Mouse (Mus musculus) forebrain, embryonic 15.5 days (tissue): ENCODE results near the gene Stx5a. TPM values are rescaled to one million over a fixed set of nuclear protein-coding genes. Genes with fewer than 3 reads are reported as not detected.
A peak's percentile ranks its signal among the peaks of the same experiment; 100 is the strongest.

Experiments used
- ATAC-seq: fragments of 200-750 bp; cut with Nextera tagmentation; replicated peaks from 2 replicates; pipeline ENCODE4 v1.8.0; 2017; ENCODE audit warnings: mild to moderate bottlenecking, moderate TSS enrichment, moderate library complexity
- H3K27ac ChIP-seq: fragments of 300-500 bp; sonication (generic); replicated peaks from 2 replicates; pipeline ENCODE4 v1.5.1; 2015; ENCODE audit warnings: mild to moderate bottlenecking, inconsistent platforms
- H3K27me3 ChIP-seq: fragments of 300-500 bp; sonication (generic); 2 replicates; pipeline ENCODE4 v1.6.1; 2015; ENCODE audit warnings: inconsistent platforms
- H3K36me3 ChIP-seq: fragments of 300-500 bp; sonication (generic); 2 replicates; pipeline ENCODE4 v1.6.1; 2015; ENCODE audit warnings: mild to moderate bottlenecking, inconsistent platforms
- H3K4me1 ChIP-seq: fragments of 300-500 bp; sonication (generic); 2 replicates; pipeline ENCODE4 v1.6.1; 2015; ENCODE audit warnings: inconsistent platforms
- H3K4me2 ChIP-seq: fragments of 300-500 bp; sonication (generic); replicated peaks from 2 replicates; pipeline ENCODE4 v1.6.1; 2015; ENCODE audit warnings: mild to moderate bottlenecking, inconsistent platforms
- H3K4me3 ChIP-seq: fragments of 300-500 bp; sonication (generic); 2 replicates; pipeline ENCODE4 v1.5.1; 2015; ENCODE audit warnings: mild to moderate bottlenecking, inconsistent platforms
- H3K9ac ChIP-seq: fragments of 300-500 bp; sonication (generic); replicated peaks from 2 replicates; pipeline ENCODE4 v1.6.1; 2015; ENCODE audit warnings: mild to moderate bottlenecking, inconsistent platforms
- H3K9me3 ChIP-seq: fragments of 300-500 bp; sonication (generic); 2 replicates; pipeline ENCODE4 v1.6.1; 2016; ENCODE audit warnings: inconsistent platforms
- WGBS: fragments of 180-500 bp; shearing (Covaris S2); methylation state at CpG from one replicate; pipeline ENCODE4 v1.1.7; 2015; ENCODE audit warnings: mixed read lengths; 5-methylcytosine and 5-hydroxymethylcytosine counted together
- polyA plus RNA-seq: library from polyadenylated mRNA; unstranded; fragments of >200 nt; fragmentation: Nextera tagmentation; extraction: Ambion mirVana; gene quantifications from 2 replicates; pipeline ENCODE4 v1.2.1, GENCODE M21; 2015

Stx5a gene
- polyA plus RNA-seq, result 130 and 133 TPM in 2 replicates

DNA sequence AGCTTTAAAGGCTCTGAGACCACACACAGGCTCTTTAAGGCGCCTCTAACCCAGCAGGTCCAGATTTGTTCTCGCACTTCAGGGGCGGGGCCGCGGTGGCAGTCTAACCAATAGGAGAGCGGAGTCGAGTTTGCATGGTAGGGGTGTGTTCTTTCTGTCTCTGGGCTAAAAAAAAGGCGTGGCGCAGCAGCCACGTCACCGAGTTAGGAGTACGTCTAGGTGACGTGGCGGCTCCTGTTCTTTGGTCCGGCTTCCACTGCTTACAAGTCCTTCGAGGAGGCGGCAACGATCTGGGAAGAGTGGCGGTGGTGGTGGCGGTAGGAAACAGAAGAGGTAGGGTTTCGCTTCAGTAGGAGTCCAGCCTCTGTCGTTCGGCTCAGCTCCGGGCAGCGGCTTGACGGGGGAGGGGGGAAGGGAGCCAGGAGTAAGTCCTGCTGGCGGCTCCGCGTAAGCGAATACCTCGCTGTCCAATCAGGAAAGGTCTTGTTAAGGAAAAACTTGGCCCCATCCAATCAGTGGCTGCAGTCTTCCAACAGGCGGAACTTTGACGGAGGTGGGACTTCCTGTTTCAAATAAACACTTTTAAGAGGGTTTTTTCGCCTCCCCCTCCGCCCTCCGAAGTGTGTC is at the start of gene Stx5a:
Gene Stx5a (plus strand): TSS at position 171 of the 627 bp plus-strand sequence.
- H3K27ac ChIP-seq, result peak within 1 kb of the TSS; percentile 96
- H3K27me3 ChIP-seq, result no peaks in the 10 kb centered on the region
- no peaks in the 10 kb centered on the region for H3K9me3 ChIP-seq
- peaks cover 64% of the 10 kb centered on the region for H3K36me3 ChIP-seq
- peak within 1 kb of the TSS; percentile 85 for H3K9ac ChIP-seq
- under 1% methylated on average over 36 of the region's 36 CpGs for WGBS
- peak; percentile 98 for ATAC-seq
- peaks cover 36% of the 10 kb centered on the region for H3K4me1 ChIP-seq
- peak within 1 kb of the TSS; percentile 82 for H3K4me3 ChIP-seq
- peak within 1 kb of the TSS; percentile 98 for H3K4me2 ChIP-seq

DNA sequence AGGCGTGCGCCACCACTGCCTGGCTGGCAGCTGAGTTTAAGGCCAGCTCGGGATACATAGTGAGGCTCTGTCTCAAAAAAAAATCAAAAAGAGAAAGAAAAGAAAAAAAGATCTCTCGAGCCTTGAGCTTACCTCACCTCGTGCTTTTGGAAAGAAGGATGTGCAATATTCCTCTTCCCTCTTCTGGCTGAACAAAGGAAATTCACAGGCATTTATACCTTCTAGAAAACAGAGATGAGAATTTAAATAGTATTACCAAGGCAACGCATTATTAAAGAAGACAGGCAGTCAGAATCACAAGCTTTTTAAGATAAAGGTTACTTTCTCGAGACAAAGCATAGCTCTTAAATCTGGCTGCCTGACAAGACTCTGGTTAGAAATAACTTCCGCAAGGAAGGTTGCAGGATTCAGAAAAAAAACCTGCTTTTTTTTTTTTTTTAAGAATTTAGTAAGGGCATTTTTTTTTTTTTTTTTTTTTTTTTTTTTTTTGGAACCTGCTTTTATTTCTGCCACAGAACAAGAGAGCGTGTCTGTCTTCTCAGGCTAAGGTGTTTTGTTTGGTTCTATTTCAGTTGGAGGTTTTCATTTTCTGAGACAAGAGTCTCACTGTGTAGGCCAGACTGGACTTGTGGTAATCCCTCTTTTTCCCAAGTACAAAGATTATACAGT is 49.2 kb upstream of the Stx5a start:
- peak overlapping the region; percentile 75 for H3K27ac ChIP-seq
- no peak overlapping the region for H3K4me3 ChIP-seq
- H3K4me2 ChIP-seq, result no peak overlapping the region
- H3K4me1 ChIP-seq, result peaks cover 5% of the 10 kb centered on the region; the same call in 1 of the 2 replicates
- H3K9me3 ChIP-seq, result no peaks in the 10 kb centered on the region
- WGBS, result 37% methylated on average over 9 of the region's 9 CpGs
- no peak; the same call in 1 of the 2 replicates for ATAC-seq
- no peaks in the 10 kb centered on the region for H3K36me3 ChIP-seq
- H3K27me3 ChIP-seq, result no peaks in the 10 kb centered on the region
- no peak overlapping the region for H3K9ac ChIP-seq

DNA sequence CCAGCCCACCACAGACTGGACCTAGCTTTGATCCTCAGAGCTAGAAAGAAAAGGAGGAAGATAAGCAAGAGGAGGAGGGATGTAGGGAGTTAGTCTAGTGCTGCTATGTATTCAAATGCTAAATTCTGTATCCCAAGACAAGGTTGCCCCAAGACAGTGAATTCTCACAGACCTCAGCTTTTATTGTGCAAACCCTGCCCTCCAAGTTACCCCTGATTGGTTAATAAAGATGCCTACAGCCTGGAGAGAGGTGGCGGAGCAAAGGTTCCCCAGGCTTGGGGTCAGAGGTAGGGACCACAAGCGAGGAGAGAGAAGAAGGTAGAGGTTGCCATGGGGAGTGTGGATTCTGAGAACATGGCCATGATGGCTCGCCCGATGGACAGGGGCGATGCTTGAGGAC is 48.5 kb upstream of the Stx5a start:
- no peak overlapping the region for H3K4me3 ChIP-seq
- H3K27me3 ChIP-seq, result no peaks in the 10 kb centered on the region
- H3K9me3 ChIP-seq, result no peaks in the 10 kb centered on the region
- WGBS, result 78% methylated on average over 5 of the region's 5 CpGs
- peak overlapping the region; percentile 75 for H3K27ac ChIP-seq
- H3K36me3 ChIP-seq, result no peaks in the 10 kb centered on the region
- H3K4me2 ChIP-seq, result no peak overlapping the region
- ATAC-seq, result no peak
- H3K9ac ChIP-seq, result no peak overlapping the region
- peaks cover 5% of the 10 kb centered on the region; the same call in 1 of the 2 replicates for H3K4me1 ChIP-seq

DNA sequence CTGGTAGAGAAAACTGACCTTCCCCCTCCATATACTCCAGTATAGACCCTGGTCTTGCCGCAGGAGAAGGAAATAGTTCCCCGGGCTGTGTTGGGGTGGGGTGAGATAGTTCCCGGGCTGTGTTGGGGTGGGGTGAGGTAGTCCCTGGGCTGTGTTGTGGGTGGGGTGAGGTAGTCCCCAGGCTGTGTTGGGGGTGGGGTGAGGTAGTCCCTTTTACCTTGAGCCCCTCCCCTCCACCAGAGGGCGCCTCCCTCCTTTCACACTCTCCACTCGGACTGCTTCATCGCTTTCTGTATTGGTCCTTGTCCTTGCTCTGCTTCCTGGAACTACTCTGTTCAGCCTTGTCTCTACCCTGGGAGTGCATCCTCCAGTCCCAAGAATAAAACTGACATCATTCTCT is 45.9 kb upstream of the Stx5a start:
- no peaks in the 10 kb centered on the region for H3K36me3 ChIP-seq
- H3K27me3 ChIP-seq, result no peaks in the 10 kb centered on the region
- no peak overlapping the region for H3K9ac ChIP-seq
- no peaks in the 10 kb centered on the region for H3K9me3 ChIP-seq
- no peak overlapping the region for H3K4me2 ChIP-seq
- WGBS, result 52% methylated on average over 6 of the region's 6 CpGs
- ATAC-seq, result no peak
- H3K27ac ChIP-seq, result no peak overlapping the region
- no peak overlapping the region for H3K4me3 ChIP-seq
- H3K4me1 ChIP-seq, result peaks cover 5% of the 10 kb centered on the region; the same call in 1 of the 2 replicates

DNA sequence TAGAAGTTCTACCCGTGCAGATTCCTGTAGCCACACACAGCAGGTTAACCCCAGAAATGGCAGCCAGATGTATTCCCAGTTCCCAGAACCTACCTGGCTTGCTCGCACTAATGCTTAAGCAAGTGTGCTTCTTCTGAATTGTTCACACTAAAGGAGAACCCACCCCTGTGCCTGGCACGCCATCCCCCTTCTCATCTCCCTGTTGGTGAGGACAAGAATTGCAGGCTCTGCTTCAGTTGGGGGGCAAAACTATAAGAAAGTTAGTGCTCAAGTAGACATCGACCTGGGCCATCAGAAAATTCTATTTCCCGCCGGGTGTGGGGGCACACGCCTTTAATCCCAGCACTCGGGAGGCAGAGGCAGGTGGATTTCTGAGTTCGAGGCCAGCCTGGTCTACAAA is 41.6 kb upstream of the Stx5a start:
- Histone ChIP-seq H3K27me3 (no peaks in the 10 kb centered on the region), H3K4me2 (no peak overlapping the region), H3K9me3 (no peaks in the 10 kb centered on the region), H3K9ac (no peak overlapping the region), H3K27ac (no peak overlapping the region), H3K4me1 (no peaks in the 10 kb centered on the region), H3K36me3 (no peaks in the 10 kb centered on the region), H3K4me3 (no peak overlapping the region)
- WGBS, result 81% methylated on average over 9 of the region's 9 CpGs
- ATAC-seq, result no peak

DNA sequence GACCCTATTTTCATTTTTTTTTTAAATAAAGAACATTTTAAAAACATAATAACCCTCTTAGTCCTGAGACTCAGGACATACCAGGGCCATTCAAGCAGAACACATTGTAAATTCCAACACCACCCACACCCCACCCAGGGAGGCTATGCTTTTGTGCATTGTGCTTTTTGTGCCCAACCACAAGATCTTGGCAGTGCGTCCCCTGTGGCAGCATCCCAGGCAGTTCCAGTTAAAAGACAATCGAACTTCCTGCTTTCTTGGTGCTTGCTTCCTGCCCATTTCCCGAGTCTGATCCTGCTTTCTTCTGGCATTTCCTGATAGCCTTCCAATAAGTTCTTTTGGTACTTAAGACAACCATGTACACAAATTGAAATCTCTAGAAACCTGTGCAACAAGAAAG is 38.8 kb upstream of the Stx5a start:
- peaks cover 11% of the 10 kb centered on the region for H3K36me3 ChIP-seq
- H3K4me3 ChIP-seq, result no peak overlapping the region
- no peak for ATAC-seq
- no peak overlapping the region for H3K4me2 ChIP-seq
- no peaks in the 10 kb centered on the region for H3K27me3 ChIP-seq
- WGBS, result 62% methylated on average over 3 of the region's 3 CpGs
- H3K9me3 ChIP-seq, result no peaks in the 10 kb centered on the region
- H3K9ac ChIP-seq, result no peak overlapping the region
- no peak overlapping the region for H3K27ac ChIP-seq
- H3K4me1 ChIP-seq, result no peaks in the 10 kb centered on the region

DNA sequence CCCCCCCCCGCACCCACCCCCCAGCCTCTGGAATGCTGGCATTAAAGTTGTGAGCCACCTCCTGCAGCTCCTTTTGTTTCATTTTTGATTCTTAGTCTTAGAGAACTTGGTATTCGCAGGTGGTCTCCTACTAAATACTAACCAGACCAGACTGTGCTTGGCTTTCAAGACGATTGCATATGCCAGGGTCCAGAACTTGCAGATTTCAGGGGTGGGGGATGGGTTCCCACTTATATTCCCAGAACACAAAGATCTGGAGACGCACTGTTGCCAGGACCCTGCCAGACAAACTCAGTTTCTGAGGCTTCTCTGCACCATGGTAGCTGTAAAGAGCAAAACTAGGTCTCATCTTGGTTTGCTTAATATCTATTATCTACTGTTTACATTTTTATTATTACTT is 37.6 kb upstream of the Stx5a start:
- Histone ChIP-seq H3K4me2 (no peak overlapping the region), H3K27ac (no peak overlapping the region), H3K9ac (no peak overlapping the region), H3K36me3 (peaks cover 22% of the 10 kb centered on the region), H3K4me3 (no peak overlapping the region), H3K27me3 (no peaks in the 10 kb centered on the region), H3K4me1 (no peaks in the 10 kb centered on the region), H3K9me3 (no peaks in the 10 kb centered on the region)
- ATAC-seq, result no peak
- WGBS, result 41% methylated on average over 4 of the region's 4 CpGs

DNA sequence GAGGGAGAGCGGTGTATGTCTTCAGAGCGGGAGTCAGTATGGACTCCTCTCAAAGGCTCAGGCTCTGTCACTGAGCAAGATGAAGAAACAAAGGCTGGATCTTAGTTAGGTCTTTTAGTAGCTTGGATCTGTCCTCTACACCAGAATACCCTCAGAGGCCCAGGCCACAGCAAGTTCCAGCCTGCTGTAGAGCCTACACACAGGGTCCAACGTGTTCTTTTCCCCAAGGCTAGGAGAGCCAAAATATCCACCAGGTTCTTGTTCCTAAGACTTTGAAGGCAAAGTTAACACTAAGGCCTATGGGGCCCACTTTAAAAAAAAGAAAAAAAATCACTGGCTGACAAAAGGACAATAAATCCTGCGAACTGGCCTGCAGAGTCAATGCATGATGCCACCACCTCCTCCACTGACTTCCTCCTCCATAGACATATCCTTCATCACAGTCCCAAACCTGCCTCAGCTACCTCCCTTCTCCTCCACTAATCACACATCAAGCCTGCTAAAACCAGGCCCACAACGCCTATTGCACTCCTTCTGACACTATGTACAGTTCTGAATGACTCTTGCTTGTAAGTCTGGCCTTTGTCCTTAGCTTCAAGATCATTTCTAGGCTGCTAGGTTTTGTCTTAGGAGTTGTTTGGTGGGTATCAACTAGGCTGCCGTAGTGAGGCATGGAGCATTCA is 36.0 kb upstream of the Stx5a start:
- Histone ChIP-seq H3K9me3 (no peaks in the 10 kb centered on the region), H3K4me3 (no peak overlapping the region), H3K4me1 (no peaks in the 10 kb centered on the region), H3K4me2 (no peak overlapping the region), H3K9ac (no peak overlapping the region), H3K36me3 (peaks cover 38% of the 10 kb centered on the region), H3K27me3 (no peaks in the 10 kb centered on the region), H3K27ac (no peak overlapping the region)
- 75% methylated on average over 6 of the region's 6 CpGs for WGBS
- ATAC-seq, result no peak

DNA sequence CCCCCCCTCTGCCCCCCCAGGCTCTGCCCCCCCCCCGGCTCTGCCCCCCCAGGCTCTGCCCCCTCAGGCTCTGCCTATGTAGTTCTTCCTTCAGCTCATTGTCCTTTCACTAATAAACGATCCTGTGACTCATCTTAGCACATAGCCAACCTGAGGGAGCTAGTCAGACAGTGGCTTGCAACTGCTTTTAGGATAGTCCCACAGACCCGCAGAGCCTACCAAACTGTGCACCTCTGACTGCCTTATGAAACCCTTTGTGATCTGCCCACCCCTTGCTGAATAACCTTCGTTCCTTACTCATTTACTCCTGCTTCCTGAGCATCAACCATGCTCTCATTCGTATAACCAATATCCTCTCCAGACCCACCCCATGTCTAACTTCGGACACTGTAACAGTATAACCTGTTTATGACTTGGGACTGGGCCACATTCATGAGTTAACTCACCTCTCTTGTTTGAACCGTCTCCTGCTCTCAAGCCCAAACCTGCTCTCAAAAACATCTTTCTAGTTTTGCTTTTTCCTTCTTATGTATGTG is 35.0 kb upstream of the Stx5a start:
- H3K4me3 ChIP-seq, result no peak overlapping the region
- no peak for ATAC-seq
- 89% methylated on average over 6 of the region's 7 CpGs for WGBS

DNA sequence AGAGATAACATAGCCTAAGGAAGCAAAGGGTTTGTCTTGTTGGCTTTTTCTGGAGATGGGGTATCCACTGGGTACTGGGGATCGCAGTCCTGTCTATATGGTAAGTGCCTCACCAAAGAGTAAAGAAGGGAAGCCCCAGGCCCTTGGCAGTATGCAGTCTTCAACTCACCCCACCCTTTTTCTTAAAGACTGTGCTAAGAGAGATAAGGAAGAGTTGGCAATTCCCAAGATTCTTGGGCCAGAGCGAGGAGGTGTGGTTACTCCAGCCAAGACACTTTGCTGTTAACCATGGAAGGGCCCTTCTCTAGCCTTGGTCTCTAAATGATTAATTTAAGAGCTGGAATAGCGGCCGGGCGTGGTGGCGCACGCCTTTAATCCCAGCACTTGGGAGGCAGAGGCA is 34.3 kb upstream of the Stx5a start:
- peaks cover 16% of the 10 kb centered on the region for H3K4me1 ChIP-seq
- no peak overlapping the region for H3K9ac ChIP-seq
- H3K27ac ChIP-seq, result no peak overlapping the region
- H3K36me3 ChIP-seq, result peaks cover 46% of the 10 kb centered on the region
- no peaks in the 10 kb centered on the region for H3K27me3 ChIP-seq
- no peak overlapping the region for H3K4me2 ChIP-seq
- ATAC-seq, result no peak
- no peak overlapping the region for H3K4me3 ChIP-seq
- no peaks in the 10 kb centered on the region for H3K9me3 ChIP-seq
- WGBS, result 92% methylated on average over 7 of the region's 7 CpGs

More for the DNA sequence above, 35.0 kb upstream of the Stx5a start:
- peaks cover 46% of the 10 kb centered on the region for H3K36me3 ChIP-seq
- no peaks in the 10 kb centered on the region for H3K9me3 ChIP-seq
- H3K9ac ChIP-seq, result no peak overlapping the region
- H3K27me3 ChIP-seq, result no peaks in the 10 kb centered on the region
- no peak overlapping the region for H3K4me2 ChIP-seq
- no peak overlapping the region for H3K27ac ChIP-seq
- H3K4me1 ChIP-seq, result peaks cover 8% of the 10 kb centered on the region

DNA sequence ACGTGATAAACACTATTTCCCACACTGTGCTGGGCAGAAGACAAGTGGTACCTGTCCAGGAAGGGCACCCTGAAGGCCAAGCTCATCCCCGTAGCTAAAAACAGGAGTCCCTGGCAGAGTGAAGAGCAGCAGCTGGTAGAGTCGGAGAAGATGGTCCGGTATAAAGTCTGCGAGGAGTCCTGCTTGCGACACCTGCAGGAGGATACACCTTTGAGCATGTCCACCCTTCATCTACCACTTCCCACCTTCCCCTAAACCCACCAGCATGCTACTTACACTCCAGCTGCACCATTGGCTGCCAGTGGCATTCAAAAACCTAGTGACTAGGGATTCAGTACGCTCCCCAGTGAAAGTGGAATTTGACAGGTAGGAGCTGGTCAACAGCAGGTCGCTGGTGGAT is 32.3 kb upstream of the Stx5a start:
- Histone ChIP-seq H3K27ac (no peak overlapping the region), H3K4me1 (peaks cover 27% of the 10 kb centered on the region), H3K36me3 (peaks cover 46% of the 10 kb centered on the region), H3K27me3 (no peaks in the 10 kb centered on the region), H3K4me2 (no peak overlapping the region), H3K9me3 (no peaks in the 10 kb centered on the region), H3K4me3 (no peak overlapping the region), H3K9ac (no peak overlapping the region)
- ATAC-seq, result no peak
- WGBS, result 92% methylated on average over 8 of the region's 8 CpGs

DNA sequence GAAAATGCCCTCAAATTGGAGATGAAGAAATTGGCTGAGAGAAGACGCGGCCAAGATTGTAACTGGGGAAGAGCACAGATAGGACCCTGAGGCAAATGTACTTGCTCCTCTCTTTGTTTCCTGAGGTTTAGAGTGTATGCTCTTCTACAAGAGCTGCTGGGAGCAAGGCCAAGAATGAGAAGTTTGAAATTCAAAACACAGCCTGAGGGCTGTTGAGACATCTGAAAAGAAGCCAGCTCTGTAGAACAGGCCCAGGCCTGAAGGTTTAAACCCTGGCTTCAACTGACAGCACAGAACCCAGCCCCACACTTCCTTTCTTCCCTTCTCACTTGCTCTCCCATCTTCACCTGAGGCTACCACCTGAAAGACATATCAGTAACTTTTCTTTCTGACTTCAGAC is 31.2 kb upstream of the Stx5a start:
- no peak overlapping the region for H3K4me2 ChIP-seq
- no peaks in the 10 kb centered on the region for H3K27me3 ChIP-seq
- 80% methylated on average over 2 of the region's 2 CpGs for WGBS
- H3K4me1 ChIP-seq, result peaks cover 32% of the 10 kb centered on the region
- no peaks in the 10 kb centered on the region for H3K9me3 ChIP-seq
- no peak overlapping the region for H3K9ac ChIP-seq
- H3K36me3 ChIP-seq, result peaks cover 46% of the 10 kb centered on the region
- no peak overlapping the region for H3K27ac ChIP-seq
- no peak for ATAC-seq
- H3K4me3 ChIP-seq, result no peak overlapping the region
